Mouse (Mus musculus): ENCODE results near the gene Apol11b.

DNA sequence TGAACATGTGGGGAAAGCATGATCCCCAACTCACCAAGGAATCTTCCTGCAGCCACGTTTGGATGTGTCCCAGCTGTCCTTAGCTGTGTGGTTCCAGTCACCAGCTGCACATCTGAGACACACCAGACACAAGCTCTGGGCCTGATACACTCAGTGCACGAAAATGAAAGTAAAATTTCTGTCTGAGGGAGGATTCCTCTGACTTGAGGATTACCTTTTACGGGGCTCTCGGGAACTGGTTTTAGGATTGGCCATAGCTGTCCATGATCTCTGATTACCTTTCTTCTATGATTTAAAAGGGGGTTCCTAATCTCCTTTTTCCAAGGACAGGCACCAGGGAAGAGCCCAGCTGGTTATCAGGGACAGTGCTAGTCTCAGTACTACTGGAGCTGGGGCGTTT lies 47.1 kb downstream of the Apol11b start, which contains the start of gene Apol10b:
- TF ChIP-seq POLR2A (IDR thresholded peaks at IDR 0.05; ENCODE audit: control insufficient read depth, low read depth, low read length) (no peak), CTCF (IDR thresholded peaks at IDR 0.05; ENCODE audit: control insufficient read depth, insufficient read depth, insufficient replicate concordance, low read depth, low read length) (no peak)

Data from testis, adult 2 months (tissue).